Mouse (Mus musculus) myocyte (in vitro differentiated cells): ENCODE measurements around the gene Ajap1. TPM values are rescaled to one million over a fixed set of nuclear protein-coding genes. Genes with fewer than 3 reads are reported as not detected.

Source experiments
- H3K27me3 ChIP-seq: one replicate; pipeline ENCODE4 v1.6.1; 2011; ENCODE audit not compliant: control insufficient read depth, insufficient read depth, insufficient read length
- H3K36me3 ChIP-seq: one replicate; pipeline ENCODE4 v1.6.1; 2011; ENCODE audit not compliant: control insufficient read depth, insufficient read depth
- H3K4me2 ChIP-seq: one replicate; pipeline ENCODE4 v1.6.1; 2011; ENCODE audit warnings: low read depth, control low read depth
- H3K4me3 ChIP-seq: one replicate; pipeline ENCODE4 v1.5.1; 2011; ENCODE audit warnings: mild to moderate bottlenecking, control low read depth, moderate library complexity
- H3K79me2 ChIP-seq: one replicate; pipeline ENCODE4 v1.6.1; 2011; ENCODE audit not compliant: control insufficient read depth, insufficient read depth
- H3ac ChIP-seq: one replicate; pipeline ENCODE4 v1.6.1; 2011; ENCODE audit not compliant: control insufficient read depth, insufficient read length
- CEBPB ChIP-seq: IDR thresholded peaks from 2 replicates; pipeline ENCODE4 v1.6.1; 2011; ENCODE audit warnings: mild to moderate bottlenecking, moderate library complexity; ENCODE audit not compliant: poor library complexity, insufficient read depth, severe bottlenecking
- E2F4 ChIP-seq: IDR thresholded peaks from one replicate; pipeline ENCODE4 v1.6.1; 2011; ENCODE audit warnings: mild to moderate bottlenecking, control low read depth, moderate library complexity; ENCODE audit not compliant: insufficient read depth
- MAX ChIP-seq: IDR thresholded peaks from one replicate; pipeline ENCODE4 v1.6.1; 2011; ENCODE audit warnings: low read depth, mild to moderate bottlenecking, control low read depth
- MYOD1 ChIP-seq, 3 experiments: IDR thresholded peaks; one replicate each; pipeline ENCODE4 v1.6.1; 2011; ENCODE audit warnings: control low read depth in 2 of 3, low read depth in 2 of 3, mild to moderate bottlenecking in 2 of 3, moderate library complexity in 1 of 3; ENCODE audit not compliant: insufficient read length in 2 of 3, control insufficient read depth in 1 of 3
- MYOG ChIP-seq, 3 experiments: IDR thresholded peaks; one replicate each; pipeline ENCODE4 v1.6.1; 2011; ENCODE audit warnings: control low read depth in 2 of 3, low read depth in 2 of 3, mild to moderate bottlenecking in 2 of 3; ENCODE audit not compliant: insufficient read length in 2 of 3, control insufficient read depth in 1 of 3, insufficient read depth in 1 of 3
- POLR2A ChIP-seq: IDR thresholded peaks from one replicate; pipeline ENCODE4 v1.6.1; 2011; ENCODE audit warnings: low read depth, mild to moderate bottlenecking, control low read depth, moderate library complexity; ENCODE audit not compliant: insufficient read length
- POLR2AphosphoS2 ChIP-seq: IDR thresholded peaks from one replicate; pipeline ENCODE4 v1.6.1; 2011; ENCODE audit warnings: low read depth, control low read depth; ENCODE audit not compliant: insufficient read length
- REST ChIP-seq: IDR thresholded peaks from one replicate; pipeline ENCODE4 v1.6.1; 2011; ENCODE audit warnings: mild to moderate bottlenecking, control low read depth, moderate library complexity; ENCODE audit not compliant: insufficient read depth, insufficient read length
- SRF ChIP-seq: IDR thresholded peaks from one replicate; pipeline ENCODE4 v1.6.1; 2011; ENCODE audit warnings: low read depth; ENCODE audit not compliant: control insufficient read depth, insufficient read length
- TCF12 ChIP-seq: IDR thresholded peaks from one replicate; pipeline ENCODE4 v1.6.1; 2011; ENCODE audit warnings: mild to moderate bottlenecking, control low read depth; ENCODE audit not compliant: poor library complexity, insufficient read depth, severe bottlenecking
- TCF3 ChIP-seq: IDR thresholded peaks from one replicate; pipeline ENCODE4 v1.6.1; 2011; ENCODE audit warnings: low read depth, control low read depth; ENCODE audit not compliant: insufficient read length
- USF1 ChIP-seq: IDR thresholded peaks from one replicate; pipeline ENCODE4 v1.6.1; 2011; ENCODE audit warnings: low read depth, mild to moderate bottlenecking, control low read depth, moderate library complexity
- polyA plus RNA-seq: library from polyadenylated mRNA; unstranded; fragments of >200 nt; fragmentation: generic; extraction: Trizol; gene quantifications from one replicate; pipeline ENCODE4 v1.2.1, GENCODE M21; 2012; ENCODE audit warnings: missing spikeins

Ajap1 gene
- polyA plus RNA-seq, 1 experiment: not detected

GRCm38 (mm10) chr4:153515786-153516185 is 33.2 kb upstream of the Ajap1 start:
- no peaks in the 10 kb centered on the region for H3K79me2 ChIP-seq
- no peak overlapping the region for H3K4me3 ChIP-seq
- no peak overlapping the region for H3ac ChIP-seq
- H3K27me3 ChIP-seq: no peaks in the 10 kb centered on the region
- no peak overlapping the region for H3K4me2 ChIP-seq
- TF ChIP-seq TCF12 (no peak), SRF (no peak), MYOG (IDR thresholded peaks at IDR 0.05; ENCODE audit: control insufficient read depth in 1 of 3, insufficient read depth in 1 of 3, insufficient read length in 2 of 3, low read depth in 2 of 3) (no peak), POLR2AphosphoS2 (no peak), CEBPB (no peak), USF1 (no peak), MYOD1 (IDR thresholded peaks at IDR 0.05; ENCODE audit: control insufficient read depth in 1 of 3, insufficient read length in 2 of 3, low read depth in 2 of 3) (no peak), MAX (no peak), E2F4 (no peak), REST (no peak), POLR2A (no peak), TCF3 (no peak)
- no peaks in the 10 kb centered on the region for H3K36me3 ChIP-seq

- no peak overlapping the region for H3K4me3 ChIP-seq
- no peaks in the 10 kb centered on the region for H3K27me3 ChIP-seq
- H3K36me3 ChIP-seq: no peaks in the 10 kb centered on the region
- no peak overlapping the region for H3K4me2 ChIP-seq
- H3K79me2 ChIP-seq: no peaks in the 10 kb centered on the region
- H3ac ChIP-seq: no peak overlapping the region
- TF ChIP-seq POLR2A: no peak
- no peak for TF ChIP-seq REST
Measured at GRCm38 (mm10) chr4:153514071-153514470, 31.5 kb upstream of the Ajap1 start.

DNA sequence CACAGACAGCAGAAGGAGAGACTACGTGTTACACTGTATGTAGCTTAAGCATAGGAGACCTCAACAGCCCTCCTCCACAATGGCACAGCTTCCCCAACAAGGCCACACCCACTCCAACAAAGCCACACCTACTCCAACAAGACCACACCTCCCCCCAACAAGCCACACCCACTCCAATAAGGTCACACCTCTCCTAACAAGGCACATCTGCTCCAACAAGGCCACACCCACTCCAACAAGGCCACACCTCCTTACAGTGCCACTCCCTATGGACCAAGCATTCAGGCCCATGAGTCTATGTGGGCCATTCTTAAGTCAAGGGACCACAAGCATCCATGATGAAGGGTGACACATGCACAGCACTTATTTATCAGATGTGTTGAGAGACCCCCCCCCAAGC is 28.9 kb upstream of the Ajap1 start:
- TF ChIP-seq TCF12 (no peak), SRF (no peak), CEBPB (no peak), POLR2AphosphoS2 (no peak), REST (no peak), TCF3 (no peak), MYOG (IDR thresholded peaks at IDR 0.05; ENCODE audit: control insufficient read depth in 1 of 3, insufficient read depth in 1 of 3, insufficient read length in 2 of 3, low read depth in 2 of 3) (no peak), MAX (no peak), POLR2A (no peak), USF1 (no peak), MYOD1 (IDR thresholded peaks at IDR 0.05; ENCODE audit: control insufficient read depth in 1 of 3, insufficient read length in 2 of 3, low read depth in 2 of 3) (no peak), E2F4 (no peak)
- no peak overlapping the region for H3K4me2 ChIP-seq
- no peaks in the 10 kb centered on the region for H3K36me3 ChIP-seq
- H3K4me3 ChIP-seq: no peak overlapping the region
- H3ac ChIP-seq: no peak overlapping the region
- no peaks in the 10 kb centered on the region for H3K27me3 ChIP-seq
- no peaks in the 10 kb centered on the region for H3K79me2 ChIP-seq

DNA sequence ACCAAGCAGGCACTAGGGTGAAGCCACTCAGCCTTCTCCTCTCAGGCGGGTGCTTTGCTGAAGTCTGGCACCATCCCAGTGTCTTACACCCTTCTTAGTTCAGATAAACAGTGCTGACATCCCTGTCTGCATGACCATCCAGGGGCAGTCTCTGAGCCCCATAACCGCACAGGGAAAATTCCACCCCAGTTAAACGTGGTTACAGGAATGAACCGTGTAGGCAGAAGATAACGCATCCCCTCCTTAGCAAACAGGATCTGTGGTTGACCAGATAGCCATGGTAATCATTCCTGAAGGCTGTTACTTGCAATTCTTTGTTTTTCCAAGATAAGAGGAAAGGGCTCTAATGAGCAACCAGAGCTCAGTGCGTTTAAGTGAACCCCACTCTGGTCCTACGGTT is 19.3 kb upstream of the Ajap1 start:
- no peak overlapping the region for H3K4me2 ChIP-seq
- no peak for TF ChIP-seq TCF12
- TF ChIP-seq USF1: no peak
- TF ChIP-seq POLR2AphosphoS2: no peak
- TF ChIP-seq SRF: no peak
- no peak for TF ChIP-seq E2F4
- TF ChIP-seq MAX: no peak
- no peak for TF ChIP-seq MYOG (IDR thresholded peaks at IDR 0.05; ENCODE audit: control insufficient read depth in 1 of 3, insufficient read depth in 1 of 3, insufficient read length in 2 of 3, low read depth in 2 of 3)
- TF ChIP-seq MYOD1 (IDR thresholded peaks at IDR 0.05; ENCODE audit: control insufficient read depth in 1 of 3, insufficient read length in 2 of 3, low read depth in 2 of 3): no peak
- no peak for TF ChIP-seq REST
- TF ChIP-seq CEBPB: no peak
- TF ChIP-seq TCF3: no peak
- no peak for TF ChIP-seq POLR2A
- H3K27me3 ChIP-seq: no peaks in the 10 kb centered on the region
- H3K79me2 ChIP-seq: no peaks in the 10 kb centered on the region
- H3ac ChIP-seq: no peak overlapping the region
- no peaks in the 10 kb centered on the region for H3K36me3 ChIP-seq
- H3K4me3 ChIP-seq: no peak overlapping the region

DNA sequence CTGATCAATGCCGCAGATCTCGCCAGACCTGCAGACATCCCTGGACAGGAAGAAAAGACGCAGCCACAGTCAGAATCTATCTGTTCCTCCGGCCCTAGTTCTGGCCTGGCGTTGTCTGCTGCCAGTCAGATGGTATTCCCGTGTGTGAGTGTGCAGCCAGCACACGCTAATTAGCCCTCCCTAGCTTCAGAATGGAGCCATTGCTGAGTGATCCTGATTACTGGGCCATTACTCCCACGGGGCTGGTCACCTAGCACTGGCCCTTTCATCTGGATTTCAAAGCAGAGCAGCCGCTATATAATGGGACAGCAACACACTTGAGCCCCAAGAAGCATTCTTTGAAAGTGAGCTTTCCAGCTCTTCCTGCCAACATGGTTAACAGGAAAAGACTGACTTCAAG is 9.8 kb upstream of the Ajap1 start:
- Histone ChIP-seq H3K79me2 (no peaks in the 10 kb centered on the region), H3ac (no peak overlapping the region), H3K4me3 (no peak overlapping the region), H3K27me3 (no peaks in the 10 kb centered on the region), H3K36me3 (no peaks in the 10 kb centered on the region), H3K4me2 (no peak overlapping the region)
- TF ChIP-seq MAX: no peak
- no peak for TF ChIP-seq SRF
- no peak for TF ChIP-seq CEBPB
- no peak for TF ChIP-seq MYOD1 (IDR thresholded peaks at IDR 0.05; ENCODE audit: control insufficient read depth in 1 of 3, insufficient read length in 2 of 3, low read depth in 2 of 3)
- TF ChIP-seq REST: no peak
- TF ChIP-seq USF1: no peak
- TF ChIP-seq MYOG (IDR thresholded peaks at IDR 0.05; ENCODE audit: control insufficient read depth in 1 of 3, insufficient read depth in 1 of 3, insufficient read length in 2 of 3, low read depth in 2 of 3): no peak
- no peak for TF ChIP-seq TCF12
- no peak for TF ChIP-seq E2F4
- TF ChIP-seq TCF3: no peak
- no peak for TF ChIP-seq POLR2A
- TF ChIP-seq POLR2AphosphoS2: no peak
